Mouse (Mus musculus): ENCODE data around the gene Slit3. TPM values are rescaled to one million over a fixed set of nuclear protein-coding genes. Genes with fewer than 3 reads are reported as not detected.

Slit3 gene
- total RNA-seq, 2 experiments from 2014 or later, result not detected

GRCm38 (mm10) chr11:35544112-35545064, 423.4 kb downstream of the Slit3 start:
- ATAC-seq (replicated peaks; ENCODE audit: low FRiP score, poor library complexity, severe bottlenecking), result no peak

GRCm38 (mm10) chr11:35546081-35546822, 425.2 kb downstream of the Slit3 start:
- ATAC-seq (replicated peaks; ENCODE audit: low FRiP score, poor library complexity, severe bottlenecking), result no peak

GRCm38 (mm10) chr11:35550036-35550435, 429.0 kb downstream of the Slit3 start:
- ATAC-seq (replicated peaks; ENCODE audit: low FRiP score, poor library complexity, severe bottlenecking), result no peak

DNA sequence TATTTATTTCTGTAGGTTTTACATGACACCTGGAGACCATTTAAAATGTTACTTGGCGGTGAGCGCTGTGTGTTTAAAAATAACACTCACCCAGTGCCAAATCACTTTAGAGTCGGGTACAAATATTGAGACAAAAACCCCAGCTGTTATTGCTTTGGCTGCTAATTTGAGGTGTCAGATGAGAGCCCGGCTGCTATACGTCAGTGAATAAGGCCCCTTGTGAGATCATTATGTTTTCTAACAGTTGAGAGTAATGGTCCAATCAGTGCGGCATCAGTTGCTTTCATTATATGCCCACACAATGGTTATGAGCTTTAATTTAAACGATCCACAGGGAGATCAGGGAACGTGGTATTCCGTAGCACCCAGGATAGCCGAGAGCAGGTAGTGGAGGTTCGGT, 435.2 kb downstream of the Slit3 start:
- ATAC-seq (replicated peaks; ENCODE audit: low FRiP score, poor library complexity, severe bottlenecking), result no peak

GRCm38 (mm10) chr11:35557476-35557875, 436.5 kb downstream of the Slit3 start:
- no peak for ATAC-seq (replicated peaks; ENCODE audit: low FRiP score, poor library complexity, severe bottlenecking)

DNA sequence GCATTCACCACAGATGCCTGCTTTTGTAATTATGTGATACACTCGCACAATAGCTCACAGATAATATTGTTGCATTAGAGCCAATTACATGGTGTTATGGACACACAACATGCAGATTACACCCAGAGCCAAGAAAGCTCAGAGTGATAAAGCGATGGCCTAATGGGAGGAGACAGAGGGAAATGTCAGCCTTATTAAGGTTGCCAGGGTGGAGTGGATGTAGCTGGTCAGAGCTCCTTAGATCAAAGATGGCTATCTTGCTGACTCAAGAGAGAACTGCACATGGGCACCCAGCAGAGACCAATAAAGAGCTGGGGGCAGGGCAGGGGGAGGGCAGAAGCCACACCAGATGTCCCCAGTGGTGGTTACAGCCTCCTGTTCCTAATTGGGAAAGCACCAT, 437.3 kb downstream of the Slit3 start:
- no peak for ATAC-seq (replicated peaks; ENCODE audit: low FRiP score, poor library complexity, severe bottlenecking)

DNA sequence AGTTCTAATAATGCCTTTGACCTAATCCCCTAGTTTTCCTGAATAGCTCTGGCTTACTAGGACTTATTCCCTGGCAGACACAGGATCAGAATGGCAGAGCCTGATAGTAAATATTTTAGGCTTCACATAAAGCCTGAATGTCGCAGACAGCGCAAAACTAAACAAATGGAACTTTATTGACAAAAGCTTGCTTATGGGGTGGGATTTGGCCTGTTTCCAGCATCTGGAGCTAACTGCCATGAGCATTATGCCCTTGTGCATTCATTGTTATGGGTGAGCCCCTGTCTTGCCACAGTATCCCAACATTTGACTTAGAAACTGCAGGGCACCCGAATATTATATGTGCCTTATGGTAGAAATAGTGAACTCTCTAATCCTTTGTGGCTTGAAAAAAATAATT, 438.4 kb downstream of the Slit3 start:
- ATAC-seq (replicated peaks; ENCODE audit: low FRiP score, poor library complexity, severe bottlenecking), result no peak

GRCm38 (mm10) chr11:35561760-35562159, 440.7 kb downstream of the Slit3 start:
- ATAC-seq (replicated peaks; ENCODE audit: low FRiP score, poor library complexity, severe bottlenecking), result no peak

- ATAC-seq (replicated peaks; ENCODE audit: low FRiP score, poor library complexity, severe bottlenecking), result no peak
Observed at GRCm38 (mm10) chr11:35565322-35565721, 444.3 kb downstream of the Slit3 start.

- ATAC-seq (replicated peaks; ENCODE audit: low FRiP score, poor library complexity, severe bottlenecking), result no peak
Observed at GRCm38 (mm10) chr11:35566686-35567085, 445.7 kb downstream of the Slit3 start.

- no peak for ATAC-seq (replicated peaks; ENCODE audit: low FRiP score, poor library complexity, severe bottlenecking)
Observed at GRCm38 (mm10) chr11:35569126-35569916, 448.3 kb downstream of the Slit3 start.

DNA sequence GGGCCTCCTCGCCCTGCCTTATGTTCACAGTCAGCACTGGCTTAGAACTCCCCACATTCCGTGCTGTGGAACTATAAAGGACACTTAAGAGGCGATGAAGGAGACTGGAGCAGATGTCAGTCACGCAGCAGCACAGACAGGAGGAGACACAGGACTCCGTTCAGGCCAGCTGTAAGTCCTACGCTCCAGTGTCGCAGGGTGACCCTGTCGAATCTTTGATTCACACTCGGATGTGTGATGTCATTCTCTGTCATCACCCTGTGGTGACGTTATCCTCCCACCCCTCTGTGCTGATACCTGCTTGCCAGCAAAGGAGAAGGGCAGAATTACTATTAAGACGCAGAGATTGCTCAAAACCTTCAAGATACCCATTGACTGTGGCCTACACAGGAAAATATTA, 448.9 kb downstream of the Slit3 start:
- no peak for ATAC-seq (replicated peaks; ENCODE audit: low FRiP score, poor library complexity, severe bottlenecking)

DNA sequence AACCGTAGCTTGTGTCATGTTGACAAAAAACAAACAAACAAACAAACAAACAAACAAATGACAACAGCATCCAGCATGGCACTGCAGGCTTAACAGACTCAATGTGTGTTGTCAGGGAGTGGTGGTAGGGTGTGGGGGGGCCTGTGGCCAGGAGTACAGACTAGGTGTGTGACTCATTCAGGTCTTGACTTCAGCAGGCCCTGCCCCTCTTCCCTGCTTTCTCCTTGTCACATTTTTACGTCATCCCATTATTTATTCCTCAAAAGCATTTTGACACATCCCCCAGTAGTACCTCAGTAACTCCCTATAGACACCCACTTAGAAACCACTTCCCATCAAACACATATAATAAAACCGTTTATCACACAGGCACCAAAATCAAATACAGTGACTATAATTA, 450.9 kb downstream of the Slit3 start:
- no peak for ATAC-seq (replicated peaks; ENCODE audit: low FRiP score, poor library complexity, severe bottlenecking)

GRCm38 (mm10) chr11:35578796-35579195, 457.8 kb downstream of the Slit3 start:
- no peak for ATAC-seq (replicated peaks; ENCODE audit: low FRiP score, poor library complexity, severe bottlenecking)

DNA sequence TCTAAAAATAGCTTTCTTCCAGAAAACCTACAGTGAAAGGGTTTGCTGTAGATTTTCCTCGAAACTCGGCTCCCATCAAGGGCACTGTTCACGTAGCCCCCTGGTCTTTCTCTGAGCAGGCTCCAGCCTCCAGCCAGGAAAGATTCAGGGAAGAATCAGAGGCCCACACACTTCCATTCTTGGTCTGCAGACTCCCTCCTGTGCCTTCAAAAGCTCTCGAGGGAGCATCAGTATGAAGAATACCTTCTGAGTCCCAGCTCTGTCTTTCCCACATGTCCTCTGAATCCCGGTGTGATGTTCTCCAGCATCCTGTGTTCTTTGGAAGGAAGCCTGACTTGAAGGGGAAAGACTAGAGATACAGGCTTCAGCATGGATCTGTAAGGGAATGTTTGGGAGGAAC, 461.6 kb downstream of the Slit3 start:
- no peak for ATAC-seq (replicated peaks; ENCODE audit: low FRiP score, poor library complexity, severe bottlenecking)

DNA sequence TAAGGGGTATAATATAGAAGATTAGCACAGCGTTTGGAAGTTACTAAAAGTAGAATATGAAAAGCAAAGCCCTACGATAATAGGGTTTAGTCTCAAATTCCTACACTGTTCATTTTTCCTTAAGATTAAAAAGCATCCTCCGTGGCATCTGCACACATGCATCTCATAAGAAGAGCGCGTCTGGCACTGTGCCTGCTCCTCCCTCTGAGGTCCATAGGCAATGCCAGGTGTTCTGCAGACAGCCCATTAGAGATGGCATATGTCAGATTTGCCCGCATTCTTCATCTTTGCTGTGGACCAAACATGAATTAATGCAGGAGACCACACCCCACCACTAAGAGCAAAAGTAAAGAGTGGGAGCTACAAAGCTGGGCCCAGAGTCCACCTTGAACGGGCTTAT, 462.6 kb downstream of the Slit3 start:
- ATAC-seq (replicated peaks; ENCODE audit: low FRiP score, poor library complexity, severe bottlenecking), result no peak

GRCm38 (mm10) chr11:35587174-35587959, 466.3 kb downstream of the Slit3 start:
- ATAC-seq (replicated peaks; ENCODE audit: low FRiP score, poor library complexity, severe bottlenecking), result no peak

- ATAC-seq (replicated peaks; ENCODE audit: low FRiP score, poor library complexity, severe bottlenecking), result no peak
Observed at GRCm38 (mm10) chr11:35589892-35590291, 468.9 kb downstream of the Slit3 start.

Measured in erythroblast, adult 5-6 weeks (primary cell).